27 mouse cellular contexts compared by ENCODE assay signal in genomic region chr2:59775148-59775547, GRCm38 (mm10).
DNase-seq lines count a peak whose midpoint lies in the region; ATAC-seq and TF ChIP-seq lines count a peak whose summit lies in the region.
"Had no signal": no experiment of that assay in that cellular context is flagged by ENCODE, and none has a peak within 500 bp of the region (broad histone marks: within the 10 kb centered on the region; RNA-seq: fewer than 3 reads in every experiment).

No protein-coding gene starts in this region.

- no peaks in the 10 kb centered on the region for H3K27me3 ChIP-seq in kidney, adult 2 months (replicated peaks; ENCODE audit: control insufficient read depth, insufficient read depth, low read length)
- H3K27me3 ChIP-seq in intestine, embryonic 15.5 days (replicated peaks), result no peaks in the 10 kb centered on the region
- no peaks in the 10 kb centered on the region for H3K27me3 ChIP-seq in lung, postnatal 0 days (replicated peaks; ENCODE audit: insufficient read depth, low read length)
- H3K27me3 ChIP-seq: CH12.LX; forebrain, embryonic 12.5 days; heart, embryonic 13.5 days; hindbrain, embryonic 15.5 days; limb, embryonic 15.5 days; liver, embryonic 15.5 days; midbrain, embryonic 15.5 days; Patski had no signal

- WGBS in kidney, adult 2 months, result 69% methylated on average over 5 of the region's 5 CpGs
- 61% methylated on average over 5 of the region's 5 CpGs for WGBS in intestine, embryonic 15.5 days
- WGBS in lung, postnatal 0 days, result 57% methylated on average over 5 of the region's 5 CpGs

- H3K27ac ChIP-seq in kidney, adult 2 months (ENCODE audit: insufficient read depth, low read depth, low read length), result peak overlapping the region; percentile 12; the same call in 1 of the 2 replicates
- H3K27ac ChIP-seq in intestine, embryonic 15.5 days, result no peak overlapping the region
- no peak overlapping the region; the same call in 1 of the 2 replicates for H3K27ac ChIP-seq in lung, postnatal 0 days (ENCODE audit: low read length)
- H3K27ac ChIP-seq: forebrain, embryonic 12.5 days; hindbrain, embryonic 15.5 days; kidney, postnatal 0 days; layer of hippocampus, adult 2 months; liver, embryonic 15.5 days; midbrain, embryonic 15.5 days had no signal

- no peak for TF ChIP-seq CTCF in kidney, adult 2 months (conservative IDR thresholded peaks at IDR 0.05; ENCODE audit: insufficient read depth, insufficient read length, low read depth, low read length)
- TF ChIP-seq CTCF in lung, postnatal 0 days (IDR thresholded peaks at IDR 0.05), result no peak

- H3K36me3 ChIP-seq in kidney, adult 2 months (ENCODE audit: control insufficient read depth, insufficient read depth, low read length), result no peaks in the 10 kb centered on the region
- no peaks in the 10 kb centered on the region for H3K36me3 ChIP-seq in intestine, embryonic 15.5 days
- H3K36me3 ChIP-seq in lung, postnatal 0 days (ENCODE audit: insufficient read depth, low read length), result no peaks in the 10 kb centered on the region; the same call in 1 of the 2 replicates
- H3K36me3 ChIP-seq: forebrain, embryonic 12.5 days; hindbrain, embryonic 15.5 days; limb, embryonic 15.5 days; liver, embryonic 15.5 days; midbrain, embryonic 15.5 days had no signal

- no peak overlapping the region for H3K4me3 ChIP-seq in kidney, adult 2 months (ENCODE audit: insufficient read depth, low read depth, low read length)
- no peak overlapping the region for H3K4me3 ChIP-seq in intestine, embryonic 15.5 days (replicated peaks)
- no peak overlapping the region for H3K4me3 ChIP-seq in lung, postnatal 0 days (ENCODE audit: low read depth, low read length)
- H3K4me3 ChIP-seq: forebrain, embryonic 12.5 days; heart, embryonic 13.5 days; hindbrain, embryonic 15.5 days; layer of hippocampus, adult 2 months; limb, embryonic 15.5 days; liver, embryonic 15.5 days; midbrain, embryonic 15.5 days; myocyte had no signal

- H3K4me2 ChIP-seq in intestine, embryonic 15.5 days (replicated peaks), result no peak overlapping the region
- no peak overlapping the region for H3K4me2 ChIP-seq in lung, postnatal 0 days (replicated peaks; ENCODE audit: low read depth, low read length)
- H3K4me2 ChIP-seq: forebrain, embryonic 12.5 days; heart, embryonic 13.5 days; hindbrain, embryonic 15.5 days; limb, embryonic 15.5 days; liver, embryonic 15.5 days; midbrain, embryonic 15.5 days had no signal

- no peaks in the 10 kb centered on the region for H3K9me3 ChIP-seq in intestine, embryonic 15.5 days
- no peaks in the 10 kb centered on the region for H3K9me3 ChIP-seq in lung, postnatal 0 days (ENCODE audit: low read length)
- H3K9me3 ChIP-seq: forebrain, embryonic 12.5 days; heart, embryonic 13.5 days; hindbrain, embryonic 15.5 days; limb, embryonic 15.5 days; liver, embryonic 15.5 days; midbrain, embryonic 15.5 days had no signal

- no peak for TF ChIP-seq POLR2A in kidney, adult 2 months (IDR thresholded peaks at IDR 0.05; ENCODE audit: low read depth, low read length)

- H3K4me1 ChIP-seq in kidney, adult 2 months (ENCODE audit: control insufficient read depth, insufficient read depth, low read length), result peaks cover 3% of the 10 kb centered on the region
- peaks cover 20% of the 10 kb centered on the region for H3K4me1 ChIP-seq in intestine, embryonic 15.5 days (replicated peaks)
- H3K4me1 ChIP-seq in lung, postnatal 0 days (ENCODE audit: insufficient read depth, low read depth, low read length), result peaks cover 9% of the 10 kb centered on the region; the same call in 1 of the 2 replicates
- H3K4me1 ChIP-seq: liver, embryonic 15.5 days had no signal

- TF ChIP-seq EP300 in lung, postnatal 0 days (IDR thresholded peaks at IDR 0.05), result no peak

- ATAC-seq in intestine, embryonic 15.5 days, result peak; percentile 83
- ATAC-seq in lung, postnatal 0 days, result peak; percentile 80
- ATAC-seq: midbrain, embryonic 15.5 days; Patski had no signal

- H3K9ac ChIP-seq in intestine, embryonic 15.5 days, result no peak overlapping the region
- no peak overlapping the region for H3K9ac ChIP-seq in lung, postnatal 0 days (replicated peaks; ENCODE audit: low read depth)
- H3K9ac ChIP-seq: forebrain, embryonic 12.5 days; heart, embryonic 13.5 days; hindbrain, embryonic 15.5 days; limb, embryonic 15.5 days; liver, embryonic 15.5 days; midbrain, embryonic 15.5 days had no signal

- no peak for DNase-seq in kidney, adult 2 months
- DNase-seq in kidney, postnatal 25 days, result no peak
- DNase-seq in lung, postnatal 0 days (ENCODE audit: low spot score), result peak; percentile 82
- no peak for DNase-seq in spleen, postnatal 14 days (ENCODE audit: low spot score in 2 of 2)
- DNase-seq in spleen, postnatal 10 days (ENCODE audit: low spot score in 2 of 2), result no peak
- DNase-seq in B cell, adult 2 months, result no peak
- DNase-seq: adrenal gland, postnatal 25 days; cerebellum, adult 11 months; cerebellum, postnatal 25 days; embryo, embryonic 11 days; gastrocnemius, postnatal 14 days; heart, adult 18-20 months; kidney, adult 11 months; right cerebral cortex, postnatal 14 days; thymus, postnatal 25 days had no signal
